Mouse (Mus musculus) embryonic fibroblast, embryonic 13.5 days (primary cell): ENCODE results near the gene Eipr1.

ENCODE experiments used
- CTCF ChIP-seq: IDR thresholded peaks from 2 replicates; pipeline ENCODE4 v1.5.1; 2011; ENCODE audit warnings: mild to moderate bottlenecking, control low read depth, low read length, moderate library complexity, borderline replicate concordance; ENCODE audit not compliant: insufficient read depth
- POLR2A ChIP-seq: IDR thresholded peaks from 2 replicates; pipeline ENCODE4 v1.6.1; 2011; ENCODE audit warnings: low read depth, mild to moderate bottlenecking, control low read depth, low read length, moderate library complexity

- TF ChIP-seq POLR2A (no peak), CTCF (no peak)
These were observed 17.3 kb upstream of the Eipr1 start for GRCm38 (mm10) chr12:28734271-28734670.
